In the genomic region with DNA sequence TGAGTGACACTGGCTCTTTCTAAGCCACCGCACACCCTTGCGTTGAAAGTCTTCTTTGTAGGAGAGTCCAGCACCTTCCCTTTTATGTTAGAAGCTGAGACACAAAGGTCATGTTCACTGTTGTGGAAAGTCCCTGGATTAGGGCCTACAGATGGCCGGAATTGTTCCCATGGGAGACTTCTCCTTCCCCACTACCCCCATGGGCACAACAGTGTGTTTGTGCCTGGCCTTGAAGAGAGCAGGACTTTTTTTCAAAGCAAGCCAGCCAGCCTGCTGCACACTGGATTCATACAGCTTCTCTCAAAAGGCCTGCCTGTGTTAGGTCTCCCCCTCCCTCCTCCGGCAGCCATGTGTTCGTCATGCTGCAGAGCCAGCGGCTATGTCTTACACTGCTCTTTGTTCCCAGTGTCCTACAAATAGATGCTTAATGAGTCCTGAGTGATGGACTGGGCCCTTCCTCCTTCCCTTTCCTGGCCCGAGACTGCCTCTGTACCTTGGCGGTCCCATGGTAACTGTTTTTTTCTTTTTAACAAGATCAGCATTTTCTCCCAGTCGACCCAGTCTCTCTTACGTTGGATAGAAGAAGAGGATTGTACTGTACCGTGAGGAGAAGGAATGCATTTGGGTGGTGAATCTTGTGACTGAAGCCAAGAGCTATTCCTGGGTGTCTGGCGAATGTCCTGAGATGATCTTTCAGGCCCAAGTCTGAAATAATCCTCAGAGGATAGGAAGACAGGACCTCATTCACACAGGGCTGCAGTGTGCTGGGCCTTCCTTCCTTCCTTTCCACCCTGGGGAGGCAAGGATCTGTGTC, we compare ENCODE assay signal across 9 mouse cellular contexts. TPM values are rescaled to one million over a fixed set of nuclear protein-coding genes. Genes with fewer than 3 reads are reported as not detected.
DNase-seq lines count a peak whose midpoint lies in the region; ATAC-seq and TF ChIP-seq lines count a peak whose summit lies in the region.
"Had no signal": no experiment of that assay in that cellular context is flagged by ENCODE, and none has a peak within 500 bp of the region (broad histone marks: within the 10 kb centered on the region; RNA-seq: fewer than 3 reads in every experiment).

No protein-coding gene starts in this region.

- 75% methylated on average over 12 of the region's 12 CpGs for WGBS in lung, embryonic 14.5 days
- WGBS in forebrain, postnatal 0 days: 15% methylated on average over 12 of the region's 12 CpGs
- WGBS in hindbrain, embryonic 12.5 days: 26% methylated on average over 12 of the region's 12 CpGs
- 32% methylated on average over 12 of the region's 12 CpGs for WGBS in midbrain, embryonic 13.5 days

- no peaks in the 10 kb centered on the region for H3K9me3 ChIP-seq in lung, embryonic 14.5 days (ENCODE audit: low read depth, low read length)
- H3K9me3 ChIP-seq in forebrain, postnatal 0 days (ENCODE audit: low read length): no peaks in the 10 kb centered on the region
- H3K9me3 ChIP-seq in hindbrain, embryonic 12.5 days (replicated peaks): no peaks in the 10 kb centered on the region
- H3K9me3 ChIP-seq in midbrain, embryonic 13.5 days: no peaks in the 10 kb centered on the region
- H3K9me3 ChIP-seq: liver, embryonic 13.5 days had no signal

- no peak overlapping the region for H3K4me2 ChIP-seq in lung, embryonic 14.5 days
- peak overlapping the region; percentile 13; the same call in 1 of the 2 replicates for H3K4me2 ChIP-seq in forebrain, postnatal 0 days (ENCODE audit: low read depth)
- H3K4me2 ChIP-seq in hindbrain, embryonic 12.5 days (replicated peaks): peak overlapping the region; percentile 25; the same call in 1 of the 2 replicates
- peak overlapping the region; percentile 34 for H3K4me2 ChIP-seq in midbrain, embryonic 13.5 days (replicated peaks)
- H3K4me2 ChIP-seq: liver, embryonic 13.5 days had no signal

- TF ChIP-seq CTCF in lung, embryonic 14.5 days (IDR thresholded peaks at IDR 0.05; ENCODE audit: low read depth): no peak
- TF ChIP-seq CTCF in forebrain, postnatal 0 days (IDR thresholded peaks at IDR 0.05; ENCODE audit: low read depth): no peak

- H3K4me1 ChIP-seq in lung, embryonic 14.5 days (ENCODE audit: insufficient read depth): peaks cover 9% of the 10 kb centered on the region; the same call in 1 of the 2 replicates
- H3K4me1 ChIP-seq in forebrain, postnatal 0 days (ENCODE audit: insufficient read depth): peaks cover 27% of the 10 kb centered on the region
- peaks cover 52% of the 10 kb centered on the region for H3K4me1 ChIP-seq in hindbrain, embryonic 12.5 days
- H3K4me1 ChIP-seq in midbrain, embryonic 13.5 days (replicated peaks): peaks cover 64% of the 10 kb centered on the region
- H3K4me1 ChIP-seq: liver, embryonic 13.5 days had no signal

- no peak overlapping the region for H3K9ac ChIP-seq in lung, embryonic 14.5 days
- H3K9ac ChIP-seq in forebrain, postnatal 0 days: no peak overlapping the region
- peak overlapping the region; percentile 32; the same call in 1 of the 2 replicates for H3K9ac ChIP-seq in hindbrain, embryonic 12.5 days
- peak overlapping the region; percentile 21; the same call in 1 of the 2 replicates for H3K9ac ChIP-seq in midbrain, embryonic 13.5 days (replicated peaks)
- H3K9ac ChIP-seq: liver, embryonic 13.5 days had no signal

- peak; percentile 39; the same call in 1 of the 2 replicates for ATAC-seq in lung, embryonic 14.5 days (ENCODE audit: insufficient read depth)
- ATAC-seq in forebrain, postnatal 0 days: peak; percentile 96
- peak; percentile 93 for ATAC-seq in hindbrain, embryonic 12.5 days (ENCODE audit: low FRiP score)
- peak; percentile 93 for ATAC-seq in midbrain, embryonic 13.5 days

- no peak overlapping the region for H3K4me3 ChIP-seq in lung, embryonic 14.5 days (ENCODE audit: low read depth, low read length)
- no peak overlapping the region for H3K4me3 ChIP-seq in forebrain, postnatal 0 days (ENCODE audit: low read depth, low read length)
- no peak overlapping the region for H3K4me3 ChIP-seq in hindbrain, embryonic 12.5 days
- H3K4me3 ChIP-seq in midbrain, embryonic 13.5 days (replicated peaks): no peak overlapping the region; the same call in 1 of the 2 replicates
- H3K4me3 ChIP-seq: liver, embryonic 13.5 days had no signal

- no peaks in the 10 kb centered on the region for H3K27me3 ChIP-seq in lung, embryonic 14.5 days (ENCODE audit: insufficient read depth, low read length)
- H3K27me3 ChIP-seq in forebrain, postnatal 0 days (ENCODE audit: insufficient read depth, low read length): no peaks in the 10 kb centered on the region
- no peaks in the 10 kb centered on the region for H3K27me3 ChIP-seq in hindbrain, embryonic 12.5 days
- H3K27me3 ChIP-seq in midbrain, embryonic 13.5 days: no peaks in the 10 kb centered on the region
- H3K27me3 ChIP-seq: liver, embryonic 13.5 days had no signal

- no peak for DNase-seq in lung, embryonic 14.5 days
- no peak for DNase-seq in lung, adult 18-20 months
- DNase-seq in forebrain, postnatal 0 days: peak; percentile 83
- peak; percentile 67 to 73 for DNase-seq in layer of hippocampus, postnatal 10 days (ENCODE audit: low spot score in 2 of 2)
- DNase-seq in testis, postnatal 10 days (ENCODE audit: low spot score): peak; percentile 53
- DNase-seq in thymus, postnatal 14 days: no peak
- DNase-seq: liver, embryonic 13.5 days had no signal

- no peak overlapping the region for H3K27ac ChIP-seq in lung, embryonic 14.5 days (ENCODE audit: low read depth)
- peak overlapping the region; percentile 68 for H3K27ac ChIP-seq in forebrain, postnatal 0 days (ENCODE audit: low read depth, low read length)
- peak overlapping the region; percentile 85 for H3K27ac ChIP-seq in hindbrain, embryonic 12.5 days
- peak overlapping the region; percentile 81 for H3K27ac ChIP-seq in midbrain, embryonic 13.5 days
- H3K27ac ChIP-seq: liver, embryonic 13.5 days had no signal

- peaks cover 75% of the 10 kb centered on the region for H3K36me3 ChIP-seq in lung, embryonic 14.5 days (ENCODE audit: insufficient read depth)
- peaks cover 14% of the 10 kb centered on the region; the same call in 1 of the 2 replicates for H3K36me3 ChIP-seq in forebrain, postnatal 0 days (ENCODE audit: insufficient read depth)
- H3K36me3 ChIP-seq in hindbrain, embryonic 12.5 days: peaks cover 30% of the 10 kb centered on the region
- peaks cover 56% of the 10 kb centered on the region for H3K36me3 ChIP-seq in midbrain, embryonic 13.5 days
- H3K36me3 ChIP-seq: liver, embryonic 13.5 days had no signal

RNA-seq across cellular contexts. Expression of gene Lbh, which starts 7.9 kb away (rescaled TPM):
- polyA plus RNA-seq in lung, embryonic 14.5 days (2014; fragmentation: Nextera tagmentation; extraction: Ambion mirVana): 6.4 and 6.8 TPM in 2 replicates
- total RNA-seq in forebrain, postnatal 0 days (2014; rRNA removed): 51.9 and 66.7 TPM in 2 replicates
- 3.0 and 3.1 TPM in 2 replicates for polyA plus RNA-seq in forebrain, postnatal 0 days (2015; fragmentation: Nextera tagmentation; extraction: Ambion mirVana)
- polyA plus RNA-seq in hindbrain, embryonic 12.5 days (2016; fragmentation: Nextera tagmentation; extraction: Ambion mirVana): 4.3 and 4.4 TPM in 2 replicates
- total RNA-seq in layer of hippocampus, postnatal 10 days (2021): 10 to 100 TPM; 46.5 to 47.0 TPM
- 6.3 and 7.0 TPM in 2 replicates for polyA plus RNA-seq in midbrain, embryonic 13.5 days (2015; fragmentation: Nextera tagmentation; extraction: Ambion mirVana)

Comparison
In these comparisons a context has a peak if more than half of its experiments do, and no peak if none do; other contexts are left out.
1. ATAC-seq: peak in every context shown above with its lines; median percentile 96 in forebrain, postnatal 0 days; 93 in hindbrain, embryonic 12.5 days; 93 in midbrain, embryonic 13.5 days; 39 in lung, embryonic 14.5 days.
2. DNase-seq: peak in forebrain, postnatal 0 days (single experiment), layer of hippocampus, postnatal 10 days (2 of 2) and testis, postnatal 10 days (single experiment); none in lung, embryonic 14.5 days (single experiment), lung, adult 18-20 months (0 of 2) and thymus, postnatal 14 days (single experiment).
3. H3K9ac ChIP-seq: peak in hindbrain, embryonic 12.5 days (single experiment) and midbrain, embryonic 13.5 days (single experiment); none in lung, embryonic 14.5 days (single experiment) and forebrain, postnatal 0 days (single experiment).